ENCODE assay signal across 13 mouse cellular contexts in the genomic region with DNA sequence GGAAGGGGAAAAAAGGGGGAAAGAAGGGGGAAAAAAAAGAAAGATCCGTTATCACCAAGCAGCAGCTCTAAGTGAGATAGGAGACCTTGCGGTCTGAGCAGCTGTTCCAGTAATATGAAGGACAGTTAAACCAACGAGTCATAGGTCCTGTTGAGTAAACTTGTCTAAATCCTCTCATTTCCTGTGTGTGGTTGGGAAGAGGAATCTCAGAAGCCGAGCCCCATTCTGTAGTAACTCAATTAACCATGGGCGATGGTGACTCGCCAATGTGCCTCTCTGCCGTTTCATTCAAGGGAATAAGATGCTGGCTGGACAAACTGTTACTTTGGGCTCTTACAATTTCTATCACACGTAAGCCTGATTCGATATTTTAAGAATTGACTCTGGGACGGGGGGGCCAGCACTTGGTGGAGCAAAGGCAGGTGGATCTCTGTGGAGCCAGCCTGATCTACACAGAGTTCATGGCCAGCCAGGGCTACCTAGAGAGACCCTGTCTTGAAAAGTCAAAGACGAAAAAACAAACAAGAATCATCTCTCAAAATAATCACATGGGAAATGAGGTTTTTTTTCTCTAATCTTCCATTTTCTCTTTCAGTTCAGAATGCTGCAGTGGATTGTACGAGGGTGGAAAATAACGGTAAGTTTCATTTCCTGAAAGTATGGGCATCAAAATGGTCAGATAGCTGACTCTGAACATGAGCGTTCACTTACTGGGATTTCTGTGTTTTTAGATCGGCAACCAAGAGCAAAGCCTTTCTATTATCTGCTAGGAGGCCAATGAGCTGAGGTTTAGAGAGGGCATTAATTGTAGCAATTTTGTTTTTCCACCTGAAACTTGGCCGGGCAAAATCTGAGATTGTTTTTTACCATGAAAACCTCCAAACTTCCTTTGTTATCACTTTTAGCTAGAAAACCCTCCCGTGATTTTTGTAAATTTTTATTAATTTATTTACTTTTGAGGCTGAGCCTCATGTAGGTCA. TPM values are rescaled to one million over a fixed set of nuclear protein-coding genes. Genes with fewer than 3 reads are reported as not detected.
DNase-seq lines count a peak whose midpoint lies in the region; ATAC-seq and TF ChIP-seq lines count a peak whose summit lies in the region.
"Had no signal": no experiment of that assay in that cellular context is flagged by ENCODE, and none has a peak within 500 bp of the region (broad histone marks: within the 10 kb centered on the region; RNA-seq: fewer than 3 reads in every experiment).

Gene Milr1, plus strand, starts transcription at position 188 of the 980 bp plus-strand sequence.

- ATAC-seq in granulocyte monocyte progenitor cell, adult 5-6 weeks (replicated peaks; ENCODE audit: poor library complexity, severe bottlenecking): peak; percentile 79
- ATAC-seq in midbrain, postnatal 0 days (ENCODE audit: low FRiP score): no peak
- ATAC-seq: midbrain, embryonic 16.5 days had no signal

- no peaks in the 10 kb centered on the region for H3K9me3 ChIP-seq in midbrain, postnatal 0 days (ENCODE audit: low read length)
- H3K9me3 ChIP-seq: limb, embryonic 10.5 days had no signal

- H3K27ac ChIP-seq in gastrocnemius, adult 2 months: 0 out of 2 replicates have a peak within 1 kb of the TSS, but pooled peaks have one; percentile 5
- H3K27ac ChIP-seq in midbrain, postnatal 0 days (ENCODE audit: low read depth, low read length): no peak within 1 kb of the TSS
- H3K27ac ChIP-seq: forebrain, embryonic 10.5 days; limb, embryonic 10.5 days had no signal

- TF ChIP-seq POLR2A in myocyte (IDR thresholded peaks at IDR 0.05; ENCODE audit: insufficient read length, low read depth): no peak

- no peak for DNase-seq in gastrocnemius, adult 2 months
- DNase-seq in gastrocnemius, adult 8-10 months (ENCODE audit: low spot score in 2 of 2): no peak
- peak; percentile 64 for DNase-seq in CD4-positive, CD25-positive, alpha-beta regulatory T cell, adult 2 months (ENCODE audit: low read depth, low spot score)
- no peak for DNase-seq in midbrain, postnatal 0 days (ENCODE audit: low spot score)
- no peak for DNase-seq in urinary bladder, adult 18-20 months (ENCODE audit: low spot score in 2 of 2)
- no peak for DNase-seq in left cerebral cortex, adult 9 months (ENCODE audit: low spot score in 2 of 2)
- DNase-seq: cerebellum, adult 9-11 months; kidney, postnatal 14 days had no signal

- H3K4me3 ChIP-seq in gastrocnemius, adult 2 months: peak within 1 kb of the TSS; percentile 30
- peak within 1 kb of the TSS; percentile 2 for H3K4me3 ChIP-seq in myocyte
- H3K4me3 ChIP-seq in midbrain, postnatal 0 days (ENCODE audit: low read depth, low read length): no peak within 1 kb of the TSS
- H3K4me3 ChIP-seq: forebrain, embryonic 10.5 days; limb, embryonic 10.5 days had no signal

- H3K4me2 ChIP-seq in myocyte (ENCODE audit: low read depth): peak within 1 kb of the TSS; percentile 58
- H3K4me2 ChIP-seq in midbrain, postnatal 0 days (ENCODE audit: low read depth, low read length, poor library complexity, severe bottlenecking): no peak within 1 kb of the TSS

- H3ac ChIP-seq in myocyte (ENCODE audit: control insufficient read depth, insufficient read length): no peak within 1 kb of the TSS

- no peaks in the 10 kb centered on the region for H3K27me3 ChIP-seq in myocyte (ENCODE audit: control insufficient read depth, insufficient read depth, insufficient read length)
- no peaks in the 10 kb centered on the region for H3K27me3 ChIP-seq in midbrain, postnatal 0 days (ENCODE audit: insufficient read depth, low read length)

- TF ChIP-seq CTCF in gastrocnemius, adult 2 months (IDR thresholded peaks at IDR 0.05): no peak
- TF ChIP-seq CTCF in midbrain, postnatal 0 days (IDR thresholded peaks at IDR 0.05): no peak

- no peaks in the 10 kb centered on the region for H3K4me1 ChIP-seq in midbrain, postnatal 0 days (ENCODE audit: insufficient read depth, low read length)
- H3K4me1 ChIP-seq: forebrain, embryonic 10.5 days; limb, embryonic 10.5 days had no signal

- intact Hi-C loops in gastrocnemius, adult 2 months (cut with DNase I): no loop called here

- no peaks in the 10 kb centered on the region for H3K79me2 ChIP-seq in myocyte (ENCODE audit: control insufficient read depth, insufficient read depth)

- WGBS in midbrain, postnatal 0 days: 89% methylated on average over 17 of the region's 17 CpGs

- no peak within 1 kb of the TSS for H3K9ac ChIP-seq in midbrain, postnatal 0 days (replicated peaks; ENCODE audit: low read length, poor library complexity, severe bottlenecking)

- H3K36me3 ChIP-seq in myocyte (ENCODE audit: control insufficient read depth, insufficient read depth): no peaks in the 10 kb centered on the region
- no peaks in the 10 kb centered on the region for H3K36me3 ChIP-seq in midbrain, postnatal 0 days (ENCODE audit: insufficient read depth, low read length)
- H3K36me3 ChIP-seq: forebrain, embryonic 10.5 days; limb, embryonic 10.5 days had no signal

TF ChIP-seq in myocyte, 11 proteins besides CTCF, POLR2A, EP300 and RAD21:
- TF ChIP-seq SRF (IDR thresholded peaks at IDR 0.05; ENCODE audit: control insufficient read depth, insufficient read length, low read depth) (no peak), CEBPB (IDR thresholded peaks at IDR 0.05; ENCODE audit: insufficient read depth, poor library complexity, severe bottlenecking) (no peak), REST (IDR thresholded peaks at IDR 0.05; ENCODE audit: insufficient read depth, insufficient read length) (no peak), E2F4 (IDR thresholded peaks at IDR 0.05; ENCODE audit: insufficient read depth) (no peak), MYOG (IDR thresholded peaks at IDR 0.05; ENCODE audit: control insufficient read depth in 1 of 3, insufficient read depth in 1 of 3, insufficient read length in 2 of 3, low read depth in 2 of 3) (no peak), MYOD1 (IDR thresholded peaks at IDR 0.05; ENCODE audit: control insufficient read depth in 1 of 3, insufficient read length in 2 of 3, low read depth in 2 of 3) (peak; percentile 7 to 81 (median 76)), USF1 (IDR thresholded peaks at IDR 0.05; ENCODE audit: low read depth) (no peak), TCF3 (IDR thresholded peaks at IDR 0.05; ENCODE audit: insufficient read length, low read depth) (no peak), POLR2AphosphoS2 (IDR thresholded peaks at IDR 0.05; ENCODE audit: insufficient read length, low read depth) (no peak), TCF12 (IDR thresholded peaks at IDR 0.05; ENCODE audit: insufficient read depth, poor library complexity, severe bottlenecking) (peak; percentile 15), MAX (IDR thresholded peaks at IDR 0.05; ENCODE audit: low read depth) (no peak)

RNA-seq across cellular contexts. Expression of gene Milr1, which starts in this region (rescaled TPM):
- not detected for total RNA-seq in gastrocnemius, adult 2 months (2021)
- total RNA-seq in gastrocnemius, adult 8-10 months (2022): under 1 TPM in 1 of 4 experiments, not detected in 3; 0.40 TPM
- total RNA-seq in granulocyte monocyte progenitor cell, adult 5-6 weeks (2014; fragmentation: Nextera tagmentation): 50.5 and 64.3 TPM in 2 replicates
- total RNA-seq in granulocyte monocyte progenitor cell, adult 5-6 weeks (2017): 72.3 and 85.6 TPM in 2 replicates
- polyA plus RNA-seq in myocyte (2012; fragmentation: generic; extraction: Trizol): 7.7 TPM
- 0.66 TPM in 1 of 2 replicates, not detected in the other for total RNA-seq in midbrain, postnatal 0 days (2014; rRNA removed)
- 0.37 and 0.82 TPM in 2 replicates for polyA plus RNA-seq in midbrain, postnatal 0 days (2015; fragmentation: Nextera tagmentation; extraction: Ambion mirVana)

Comparison
In these comparisons a context has a peak if more than half of its experiments do, and no peak if none do; other contexts are left out.
1. RNA of gene Milr1 (total RNA-seq): 50.5 to 85.6 TPM in granulocyte monocyte progenitor cell, adult 5-6 weeks; not detected in gastrocnemius, adult 2 months, 0.40 TPM in gastrocnemius, adult 8-10 months and 0.66 TPM in midbrain, postnatal 0 days; every median in the first group is over 10 times any median in the second.